Mouse (Mus musculus): ENCODE measurements around the gene Xylb.

The Xylb gene

DNA sequence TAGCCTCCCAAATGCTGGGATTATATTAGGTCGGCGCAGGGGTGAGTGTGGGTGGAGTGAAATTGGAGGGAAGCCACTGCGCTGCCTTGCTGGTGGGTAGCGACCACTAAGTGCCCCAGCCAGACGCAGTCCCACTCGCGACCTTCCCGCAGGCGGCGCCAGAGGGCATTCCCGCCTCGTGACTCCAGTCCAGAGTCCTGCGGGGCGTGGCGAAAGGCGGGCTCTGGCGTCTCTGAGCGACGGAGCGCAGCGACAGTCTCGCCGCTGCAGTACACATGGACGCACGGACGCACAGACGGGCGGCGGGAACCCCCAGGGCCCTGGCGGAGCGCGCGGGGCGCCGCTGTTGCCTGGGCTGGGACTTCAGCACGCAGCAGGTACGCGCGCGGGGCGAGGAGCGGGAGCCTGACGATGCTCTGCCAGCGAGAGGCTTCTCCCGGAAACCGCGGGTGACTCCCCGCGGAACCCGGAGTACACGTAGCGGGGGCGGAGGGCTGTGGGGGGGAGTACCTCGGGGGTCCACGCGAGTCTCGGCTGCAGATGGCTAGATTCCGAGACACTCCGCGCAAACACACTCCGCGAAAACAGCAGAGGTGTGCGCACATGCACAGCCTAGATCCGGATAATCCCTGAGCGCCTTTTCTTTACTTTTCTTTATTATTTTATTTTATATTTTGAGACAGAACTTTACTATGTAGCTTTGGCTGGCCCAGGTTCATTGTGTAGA is at the start of gene Xylb:
Xylb (plus strand) TSS at position 51 of the 727 bp plus-strand sequence.
- peak; percentile 89 for DNase-seq (ENCODE audit: low spot score)

DNA sequence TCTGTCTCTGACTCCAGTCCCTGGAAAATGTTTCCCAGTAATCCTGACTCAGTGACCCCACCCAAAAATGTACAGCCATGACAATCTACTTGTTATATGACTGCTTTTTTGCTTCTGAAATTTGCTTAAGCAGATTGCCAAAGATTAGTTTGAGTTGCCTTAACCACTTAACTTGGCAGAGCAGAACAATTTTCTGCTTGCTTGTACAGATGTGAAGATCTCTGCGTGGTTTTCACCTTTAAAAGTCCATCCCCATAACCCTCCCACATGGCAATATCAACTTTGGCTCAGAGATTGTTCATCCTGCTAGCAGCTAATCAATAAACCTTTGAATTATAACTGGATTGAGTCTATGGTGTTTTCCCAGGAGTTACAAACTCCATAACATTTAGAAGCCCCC is 48.1 kb upstream of the Xylb start:
- DNase-seq (ENCODE audit: low spot score), result no peak

DNA sequence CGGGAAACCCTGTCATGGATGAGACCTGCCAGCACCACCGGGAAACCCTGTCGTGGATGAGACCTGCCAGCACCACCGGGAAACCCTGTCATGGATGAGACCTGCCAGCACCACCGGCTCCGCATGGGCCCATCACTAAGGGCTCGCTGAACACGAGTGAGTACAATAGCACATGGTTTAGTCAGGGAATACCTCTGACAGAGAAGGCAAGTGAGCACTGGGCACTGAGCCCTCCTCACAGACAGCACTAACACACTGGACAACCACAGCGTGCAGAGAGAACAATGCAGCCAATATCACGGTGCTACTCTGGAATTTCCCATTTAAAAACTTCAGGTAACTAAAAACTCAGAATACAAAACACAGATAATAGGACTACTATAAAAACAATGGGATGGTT is 44.1 kb upstream of the Xylb start:
- DNase-seq (ENCODE audit: low spot score), result no peak

DNA sequence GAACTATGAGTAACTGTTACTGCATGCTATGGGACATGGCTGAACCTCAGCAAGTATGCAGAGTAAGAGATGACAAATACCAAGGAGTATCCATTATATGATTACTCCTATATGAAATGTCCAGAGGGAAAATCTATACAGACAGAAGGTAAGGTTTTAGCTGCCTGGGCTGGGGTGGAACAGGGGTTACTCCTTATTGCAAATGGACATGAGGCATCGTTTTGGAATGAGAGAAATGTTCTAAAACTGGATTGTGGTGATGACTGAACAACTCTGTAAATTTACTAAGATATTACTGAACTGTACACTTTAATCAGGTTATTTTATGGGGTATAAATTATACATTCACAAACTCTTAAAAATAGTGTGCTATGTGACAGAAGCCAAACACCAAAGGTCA is 38.3 kb upstream of the Xylb start:
- DNase-seq (ENCODE audit: low spot score), result no peak

DNA sequence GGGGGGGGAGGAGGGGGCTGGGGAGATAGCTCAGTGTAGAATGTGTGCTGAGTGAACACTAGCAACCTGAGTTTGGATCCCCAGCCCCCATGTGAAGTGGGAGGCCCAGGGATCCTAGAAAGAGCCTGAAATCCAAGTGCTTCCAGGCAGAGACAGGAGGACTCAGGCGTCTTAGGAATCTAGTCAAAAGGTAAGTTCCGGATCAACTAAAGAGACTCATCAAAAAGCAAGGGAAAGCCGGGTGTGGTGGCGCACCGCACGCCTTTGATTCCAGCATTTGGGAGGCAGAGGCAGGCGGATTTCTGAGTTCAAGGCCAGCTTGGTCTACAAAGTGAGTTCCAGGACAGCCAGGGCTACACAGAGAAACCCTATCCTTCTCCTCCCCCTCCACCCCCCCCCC is 36.7 kb upstream of the Xylb start:
- DNase-seq (ENCODE audit: low spot score), result no peak

DNA sequence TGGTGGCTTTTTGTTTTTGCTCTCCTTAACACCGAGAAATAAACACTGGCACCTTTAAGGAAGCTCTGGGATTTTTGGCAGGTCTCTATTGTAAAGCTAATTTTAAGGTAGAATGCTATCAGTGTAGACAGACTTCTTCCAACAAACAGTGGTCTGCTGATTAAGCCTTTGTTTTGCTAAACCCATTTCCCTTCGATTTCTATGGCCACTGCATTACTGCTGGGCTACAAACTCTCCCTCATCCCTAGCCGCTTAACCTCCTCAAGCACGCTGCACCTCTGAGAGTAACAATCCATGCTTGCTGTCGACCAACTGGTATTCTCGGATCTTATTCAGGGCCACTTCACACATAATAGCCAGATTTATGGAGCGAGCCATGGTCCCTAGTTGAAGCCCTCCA is 36.2 kb upstream of the Xylb start:
- no peak for DNase-seq (ENCODE audit: low spot score)

DNA sequence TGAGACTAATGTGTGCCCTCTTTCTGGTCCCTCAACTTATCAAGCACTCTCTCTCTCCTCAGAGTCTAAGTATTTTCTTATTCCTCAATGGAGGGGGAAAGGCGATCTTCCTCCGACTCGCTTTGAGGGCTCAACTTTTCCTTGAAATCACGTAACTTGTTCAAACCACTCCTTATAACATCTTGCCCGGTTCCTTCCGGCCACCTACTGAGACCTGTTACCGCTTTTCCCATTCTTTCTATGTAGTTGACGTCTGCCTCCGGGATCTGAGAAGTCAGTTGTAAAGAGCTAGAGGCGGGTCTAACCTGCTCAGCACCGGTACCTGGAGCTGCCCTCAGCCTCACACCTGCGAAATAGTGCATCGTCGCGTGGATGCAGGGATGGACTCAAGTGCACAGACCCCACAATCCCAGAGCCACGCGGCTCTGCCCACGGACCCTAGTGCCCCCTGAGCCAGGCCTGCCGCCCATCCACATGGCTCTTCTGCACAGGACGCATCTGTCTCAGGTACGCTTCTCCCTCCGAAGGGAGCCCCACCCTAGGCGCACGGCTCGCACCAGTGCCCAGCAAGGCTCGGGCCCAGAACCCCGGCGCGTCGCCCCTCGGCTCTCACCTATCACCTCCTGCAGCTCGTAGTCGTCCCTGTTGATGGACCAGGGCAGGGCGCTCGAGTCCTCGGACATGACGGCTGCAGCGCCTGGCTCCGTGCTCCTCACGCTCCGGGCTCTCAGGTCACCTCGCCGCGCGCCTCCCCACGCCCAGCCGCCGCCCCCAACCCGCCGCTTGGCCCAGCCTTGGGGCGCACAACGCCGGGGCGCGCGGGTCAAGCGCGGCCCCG is 35.6 kb upstream of the Xylb start:
- DNase-seq (ENCODE audit: low spot score), result no peak

DNA sequence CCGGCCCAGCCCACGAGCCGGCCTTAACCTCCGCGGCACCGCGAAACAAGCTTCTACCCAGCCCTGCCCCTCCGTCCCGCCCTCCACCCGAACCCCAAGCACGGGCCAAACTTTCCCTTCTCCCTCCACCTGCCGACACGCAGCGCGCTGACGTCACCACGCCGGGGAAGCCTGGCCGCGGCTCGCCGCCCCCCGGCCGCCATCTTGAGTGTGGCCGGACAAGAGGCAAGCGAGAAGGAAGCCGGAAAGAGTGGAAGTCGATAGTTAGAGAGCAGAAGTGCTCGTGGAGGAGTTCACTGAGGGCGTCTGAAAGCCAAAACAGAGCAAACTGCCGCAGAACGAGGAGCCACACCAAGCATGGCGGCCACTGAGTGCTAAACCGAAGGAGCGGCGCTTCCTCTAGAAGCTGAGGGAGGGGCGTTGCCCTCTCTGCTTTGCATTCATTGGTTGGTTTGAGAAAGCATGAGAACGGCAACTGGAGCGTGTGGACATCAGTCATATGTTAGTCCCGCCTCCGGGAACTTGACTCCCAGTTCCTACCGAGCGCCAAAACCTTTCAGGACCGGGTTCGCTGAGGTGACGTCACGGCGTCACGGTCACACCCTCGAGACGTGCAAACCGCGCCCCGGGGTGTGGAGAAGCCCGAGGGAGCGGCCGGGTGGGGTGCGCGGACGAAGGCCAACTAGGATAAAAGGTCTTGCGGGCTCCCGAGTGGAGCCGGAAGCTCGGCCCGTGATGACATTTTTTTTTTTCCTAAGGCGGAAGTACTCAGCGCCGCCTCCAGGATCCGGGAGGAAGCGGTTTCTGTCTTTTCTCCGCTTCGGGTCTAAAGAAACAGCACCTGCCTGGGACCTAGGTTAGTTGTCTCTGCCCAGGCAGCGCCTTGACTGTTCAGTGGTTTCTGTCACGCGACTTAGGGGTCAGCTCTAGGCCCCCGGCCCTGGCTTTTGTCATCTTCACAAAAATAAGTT is 34.6 kb upstream of the Xylb start, which contains the start of gene Oxsr1:
Oxsr1 (minus strand) TSS at position 139 of the 971 bp plus-strand sequence.
- peak; percentile 99 for DNase-seq (ENCODE audit: low spot score)

DNA sequence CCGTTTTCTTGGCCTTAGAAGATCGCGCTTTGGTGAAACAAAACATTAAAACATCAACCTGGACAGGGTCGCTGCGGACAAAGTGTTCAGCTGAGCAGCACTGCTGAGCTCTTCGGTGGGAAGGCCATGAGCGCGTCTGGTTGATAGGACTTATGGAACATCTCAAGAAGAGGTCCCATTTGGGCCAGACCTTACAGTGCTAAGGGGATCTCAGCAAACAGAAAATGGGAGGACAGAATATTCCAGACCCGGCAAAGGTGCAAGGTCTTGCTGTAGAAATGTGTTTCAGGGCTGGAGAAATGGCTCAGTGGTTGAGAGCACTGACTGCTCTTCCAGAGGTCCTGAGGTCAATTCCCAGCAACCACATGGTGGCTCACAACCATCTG is 33.9 kb upstream of the Xylb start:
- no peak for DNase-seq (ENCODE audit: low spot score)

DNA sequence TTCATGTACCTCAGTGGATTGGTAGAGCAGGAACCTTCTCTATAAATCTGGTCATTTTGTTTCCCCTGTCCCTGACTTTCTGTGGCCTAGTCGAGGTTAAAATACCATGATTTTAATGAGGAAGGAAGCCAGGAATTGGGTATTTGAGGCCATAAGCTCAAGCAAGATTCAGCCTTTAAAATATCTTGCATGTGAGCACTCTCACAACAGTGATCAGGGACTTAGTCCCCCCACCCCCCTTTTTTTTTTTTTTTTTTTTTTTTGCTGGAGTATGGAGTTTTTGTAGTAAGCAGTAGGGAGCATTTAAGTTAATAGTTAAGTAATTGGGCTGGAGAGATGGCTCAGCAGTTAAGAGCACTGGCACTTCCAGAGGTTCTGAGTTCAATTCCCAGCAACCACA is 33.1 kb upstream of the Xylb start:
- no peak for DNase-seq (ENCODE audit: low spot score)

DNA sequence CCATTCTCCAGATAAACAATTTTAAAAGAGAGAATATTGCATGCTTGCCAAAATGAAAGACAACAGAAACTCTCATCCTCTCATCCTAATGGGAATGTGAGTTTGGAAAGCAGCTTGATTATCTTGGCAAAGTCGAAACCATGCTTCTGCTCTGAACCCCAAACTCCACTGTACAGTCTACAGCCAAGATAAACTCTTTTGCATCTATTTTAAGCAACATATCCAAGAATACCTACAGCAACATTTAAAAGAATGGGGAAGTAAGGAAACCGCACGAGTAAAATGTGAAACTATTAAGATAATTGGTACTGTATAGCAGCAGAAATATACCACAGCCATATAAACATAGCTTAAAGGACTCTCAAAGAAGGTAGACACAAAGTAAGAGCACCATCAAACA is 28.7 kb upstream of the Xylb start:
- DNase-seq (ENCODE audit: low spot score), result no peak

DNA sequence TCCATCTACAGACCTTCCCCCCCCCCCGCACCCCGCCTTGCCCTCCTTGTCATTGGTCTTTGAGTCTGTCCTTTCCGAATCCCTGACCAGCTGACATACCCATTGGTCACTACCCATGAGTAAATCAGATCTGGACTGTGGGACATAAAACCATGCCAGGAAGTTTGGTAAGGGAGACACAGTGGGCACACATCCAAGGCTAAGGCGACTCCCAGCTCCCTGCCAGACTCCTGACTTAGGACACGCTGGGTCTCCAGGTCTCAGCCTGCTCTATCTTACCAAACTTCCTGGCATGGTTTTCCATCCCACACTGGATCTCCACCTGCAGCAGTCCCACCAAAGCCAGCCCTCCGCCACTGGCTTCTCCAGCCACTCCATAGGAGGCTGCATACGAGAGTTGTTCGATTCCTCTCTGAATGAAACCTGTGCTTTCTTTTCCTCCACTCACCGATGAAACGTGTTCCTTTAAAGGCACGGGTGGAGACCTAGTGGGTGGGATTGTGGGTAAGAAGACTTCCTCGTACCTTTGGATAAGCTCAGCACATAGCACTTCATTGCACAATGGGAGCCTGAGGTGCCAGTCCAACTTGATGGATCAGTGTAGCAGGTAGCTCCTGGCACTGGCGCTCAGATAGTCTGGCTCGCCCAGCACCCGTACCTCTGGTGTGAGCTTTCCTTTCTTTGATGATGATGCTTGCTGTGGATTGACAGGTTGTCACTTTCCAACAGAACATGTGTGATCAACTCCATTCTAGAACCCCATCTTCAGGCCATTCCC is 26.8 kb upstream of the Xylb start:
- DNase-seq (ENCODE audit: low spot score), result no peak

DNA sequence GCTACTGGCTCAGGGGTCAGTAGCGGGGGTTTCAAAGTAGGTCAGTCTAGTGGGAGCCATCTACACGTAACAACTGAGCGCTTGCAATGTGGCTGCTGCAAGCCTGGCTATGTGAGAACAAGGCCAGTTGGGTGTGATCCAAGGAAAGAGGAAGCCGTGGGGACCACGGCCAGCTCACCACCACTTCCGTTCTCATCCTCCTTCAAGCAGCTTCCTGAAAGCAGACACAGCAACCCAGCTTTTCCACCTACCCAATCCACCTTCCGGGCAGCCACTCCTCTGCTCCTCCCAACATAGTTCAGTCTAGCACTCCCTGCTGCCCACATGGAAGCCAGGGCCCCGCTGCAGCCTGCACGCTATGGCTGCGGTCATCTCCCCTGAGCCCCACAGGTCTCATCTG is 22.9 kb upstream of the Xylb start:
- no peak for DNase-seq (ENCODE audit: low spot score)

DNA sequence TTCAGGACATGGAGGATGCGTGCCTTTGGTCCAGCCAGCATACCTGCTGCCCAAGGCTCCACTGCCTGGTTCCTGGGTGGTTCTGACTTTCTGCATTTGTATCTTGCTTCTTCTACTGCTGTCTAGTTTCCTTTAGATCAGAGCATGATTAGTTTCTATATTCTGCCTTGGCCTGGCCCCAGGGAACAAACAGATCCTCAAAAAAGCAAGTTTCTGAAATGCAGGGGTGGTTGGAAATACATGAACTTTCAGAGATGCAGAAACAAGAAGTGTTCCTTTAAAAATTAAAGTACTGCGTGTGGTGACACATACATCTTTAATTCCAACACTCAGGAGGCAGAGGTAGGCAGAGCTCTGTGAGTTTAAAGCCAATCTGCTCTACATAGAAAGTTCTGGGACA is 22.3 kb upstream of the Xylb start:
- no peak for DNase-seq (ENCODE audit: low spot score)

DNA sequence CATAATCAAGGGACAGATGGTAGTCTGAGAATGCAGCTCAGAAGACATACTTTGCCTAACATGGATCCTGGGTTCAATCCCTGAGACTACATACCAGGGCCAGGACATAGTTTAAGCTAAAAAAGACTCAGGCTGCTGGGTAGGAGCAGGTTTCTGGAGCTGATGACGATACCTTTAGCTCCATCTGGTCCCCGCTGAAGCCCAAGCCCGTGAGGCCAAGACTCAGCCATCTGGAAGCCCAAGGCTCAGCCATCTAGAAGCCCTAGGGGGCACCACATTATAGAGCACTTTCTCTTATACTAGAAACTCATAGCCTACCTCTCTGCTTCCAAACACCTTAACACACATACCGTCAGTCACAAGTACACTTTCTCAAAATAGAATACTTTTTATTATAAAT is 21.6 kb upstream of the Xylb start:
- no peak for DNase-seq (ENCODE audit: low spot score)

DNA sequence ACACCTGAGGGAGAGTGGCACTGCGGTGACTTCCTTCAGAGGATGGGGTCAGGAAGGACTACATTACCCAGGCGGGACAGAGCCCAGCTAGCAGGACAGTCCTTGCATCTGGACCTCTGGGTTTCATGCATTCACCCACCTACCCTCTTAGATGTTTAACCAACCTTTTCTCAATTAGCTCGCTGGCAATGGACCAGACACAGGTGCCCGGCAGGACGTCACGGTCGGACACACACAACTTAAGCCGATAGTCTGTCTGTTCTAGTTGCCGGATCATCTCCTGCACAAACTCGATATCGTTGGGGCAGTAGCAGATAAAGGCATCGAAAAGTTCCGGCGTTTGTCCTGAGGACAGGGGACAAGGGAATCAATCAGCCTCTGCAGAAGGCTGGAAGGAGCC is 19.3 kb upstream of the Xylb start:
- DNase-seq (ENCODE audit: low spot score), result no peak

DNA sequence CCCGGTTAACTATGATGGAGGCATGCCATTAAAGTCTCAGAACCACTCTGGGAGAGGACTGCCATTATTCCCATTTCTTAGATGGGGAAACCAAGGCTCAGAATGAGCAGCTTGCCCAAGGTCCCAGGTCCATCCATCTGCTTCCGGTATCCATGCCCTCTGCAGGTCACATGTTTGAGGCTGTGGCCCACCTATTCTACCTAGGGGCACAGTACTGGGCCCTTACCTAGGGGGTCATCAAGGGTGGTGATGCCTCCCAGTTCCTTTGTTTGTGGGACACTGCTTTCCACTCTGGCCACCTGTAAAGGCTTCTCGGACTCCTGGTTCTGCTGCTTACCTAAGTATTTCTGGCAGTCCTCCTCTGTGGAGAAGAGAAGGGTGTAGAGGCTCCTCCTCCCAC is 18.8 kb upstream of the Xylb start:
- no peak for DNase-seq (ENCODE audit: low spot score)

DNA sequence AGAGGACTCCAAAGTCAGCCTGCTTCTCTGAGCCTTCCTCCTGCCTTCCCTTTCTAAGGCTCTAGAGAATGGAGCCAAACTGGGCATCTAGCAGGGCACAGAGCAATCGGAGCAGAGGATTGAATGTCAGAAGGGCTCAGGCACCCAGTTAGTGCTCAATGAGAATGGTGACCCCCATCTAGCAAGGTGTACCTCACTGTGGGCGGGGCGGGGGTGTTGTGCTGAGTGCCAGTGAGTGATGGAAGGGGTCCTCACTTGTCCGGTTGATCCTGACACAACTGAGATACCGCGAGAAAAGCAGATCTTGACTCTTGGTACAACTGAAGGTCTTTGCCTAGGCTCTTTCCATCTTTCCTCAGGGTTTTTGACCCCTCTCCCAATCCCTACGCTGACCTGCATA is 18.1 kb upstream of the Xylb start:
- no peak for DNase-seq (ENCODE audit: low spot score)

DNA sequence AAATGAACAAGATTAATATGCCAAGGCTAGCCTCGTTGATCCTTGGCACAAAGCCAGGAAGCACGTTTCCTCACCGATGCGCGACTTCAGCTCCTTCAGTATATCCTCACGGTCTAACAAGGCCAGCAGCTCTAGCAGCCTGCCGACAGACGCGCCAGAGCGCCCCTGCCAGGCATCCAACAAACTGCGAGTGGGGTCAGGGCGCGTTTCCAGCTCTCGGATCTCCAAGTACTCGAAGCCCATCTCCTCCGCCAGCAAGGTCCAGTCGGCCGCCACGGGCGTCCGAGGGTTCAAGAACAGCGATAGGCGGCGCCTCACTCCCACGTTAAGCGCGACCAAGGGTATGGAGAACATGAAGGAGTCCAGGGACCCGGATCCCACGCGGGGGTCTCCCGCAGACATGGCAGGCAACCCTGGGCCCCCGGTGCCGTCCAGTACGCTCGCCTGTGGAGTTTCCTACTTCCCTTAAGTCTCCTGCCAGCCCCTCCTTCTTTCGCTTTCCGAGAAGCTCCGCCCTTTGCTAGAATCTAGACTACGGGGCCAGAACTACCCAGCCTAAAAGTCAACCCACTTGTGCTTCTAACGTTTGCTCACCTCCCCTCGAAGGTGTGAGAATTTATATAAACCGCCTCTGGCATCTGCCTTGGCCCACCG is 17.5 kb upstream of the Xylb start, which contains the start of gene Acaa1a:
Acaa1a (plus strand) TSS at position 119 of the 654 bp plus-strand sequence.
- DNase-seq (ENCODE audit: low spot score), result peak; percentile 77

DNA sequence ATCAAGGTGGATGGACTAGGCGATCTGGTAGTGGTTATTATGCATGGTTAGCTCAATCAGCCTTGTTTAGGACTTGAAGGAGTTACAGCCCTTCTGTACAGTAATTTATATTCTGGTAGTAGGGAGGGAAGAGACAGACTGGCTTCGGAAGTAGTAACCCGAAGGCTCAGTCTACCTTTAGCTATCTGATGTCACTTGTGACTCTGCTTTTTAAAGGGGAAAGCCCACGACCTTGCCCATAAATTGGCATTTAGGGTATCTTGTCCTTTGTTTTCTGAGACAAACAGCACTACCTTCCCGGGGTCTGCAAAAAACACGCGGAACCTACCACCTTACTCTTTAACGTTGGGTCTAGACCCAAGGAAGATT is 17.0 kb upstream of the Xylb start:
- no peak for DNase-seq (ENCODE audit: low spot score)

Measured in yolk sac, embryonic 10.5 days (tissue).